22 mouse cellular contexts compared by ENCODE assay signal in genomic region chr15:3293477-3293876, GRCm38 (mm10). TPM values are rescaled to one million over a fixed set of nuclear protein-coding genes. Genes with fewer than 3 reads are reported as not detected.
DNase-seq lines count a peak whose midpoint lies in the region; ATAC-seq lines count a peak whose summit lies in the region.
"Had no signal": no experiment of that assay in that cellular context is flagged by ENCODE, and none has a peak within 500 bp of the region (broad histone marks: within the 10 kb centered on the region; RNA-seq: fewer than 3 reads in every experiment).

No protein-coding gene starts in this region.

- H3K9ac ChIP-seq in heart, embryonic 11.5 days (ENCODE audit: low read depth, low read length), result no peak overlapping the region
- H3K9ac ChIP-seq: embryonic facial prominence, embryonic 12.5 days; forebrain, embryonic 13.5 days; forebrain, embryonic 15.5 days; forebrain, postnatal 0 days had no signal

- no peak for DNase-seq in heart, postnatal 25 days (ENCODE audit: low spot score)
- no peak for DNase-seq in thymus, postnatal 4 days
- DNase-seq: adrenal gland, adult 2 months; adrenal gland, postnatal 10 days; adrenal gland, postnatal 25 days; cerebellum, adult 11 months; cerebellum, adult 18-20 months; cerebellum, adult 8-10 months; cerebellum, adult 9-11 months; cerebellum, postnatal 14 days; cerebellum, postnatal 36 days; forebrain, postnatal 0 days had no signal

- WGBS in heart, embryonic 11.5 days (ENCODE audit: insufficient replicate concordance), result 63% methylated on average over 1 of the region's 1 CpGs

- no peak overlapping the region for H3K4me3 ChIP-seq in heart, embryonic 11.5 days (ENCODE audit: low read depth, low read length)
- H3K4me3 ChIP-seq: embryonic facial prominence, embryonic 10.5 days; embryonic facial prominence, embryonic 12.5 days; forebrain, embryonic 13.5 days; forebrain, embryonic 15.5 days had no signal

- intact Hi-C loops in heart, postnatal 25 days (cut with DNase I), result loop anchor here (10.0 kb wide), 1 partner anchor 641 kb away; no protein-coding TSS in a partner anchor

- no peaks in the 10 kb centered on the region for H3K36me3 ChIP-seq in heart, embryonic 11.5 days (ENCODE audit: control insufficient read depth, insufficient read depth, low read length)
- H3K36me3 ChIP-seq: embryonic facial prominence, embryonic 10.5 days; embryonic facial prominence, embryonic 12.5 days; forebrain, embryonic 15.5 days had no signal

- H3K9me3 ChIP-seq in heart, embryonic 11.5 days (replicated peaks; ENCODE audit: control insufficient read depth, low read length), result no peaks in the 10 kb centered on the region
- H3K9me3 ChIP-seq: embryonic facial prominence, embryonic 10.5 days; embryonic facial prominence, embryonic 12.5 days; forebrain, embryonic 13.5 days; forebrain, embryonic 15.5 days had no signal

- H3K27me3 ChIP-seq in heart, embryonic 11.5 days (ENCODE audit: control insufficient read depth, insufficient read depth, low read length), result no peaks in the 10 kb centered on the region
- H3K27me3 ChIP-seq: embryonic facial prominence, embryonic 12.5 days; forebrain, embryonic 13.5 days; forebrain, embryonic 15.5 days had no signal

- H3K4me2 ChIP-seq in heart, embryonic 11.5 days, result no peak overlapping the region
- H3K4me2 ChIP-seq: embryonic facial prominence, embryonic 12.5 days; forebrain, embryonic 13.5 days; forebrain, embryonic 15.5 days had no signal

- no peak overlapping the region for H3K27ac ChIP-seq in heart, embryonic 11.5 days (ENCODE audit: low read depth, low read length)
- H3K27ac ChIP-seq: embryonic facial prominence, embryonic 10.5 days; embryonic facial prominence, embryonic 12.5 days; forebrain, embryonic 13.5 days; forebrain, embryonic 15.5 days had no signal

- ATAC-seq in granulocyte monocyte progenitor cell, adult 5-6 weeks (replicated peaks; ENCODE audit: poor library complexity, severe bottlenecking), result peak; percentile 76
- peak; percentile 43 for ATAC-seq in megakaryocyte, adult 5-6 weeks (ENCODE audit: poor library complexity, severe bottlenecking)
- ATAC-seq in heart, embryonic 11.5 days (replicated peaks; ENCODE audit: insufficient number of reproducible peaks, low FRiP score, low TSS enrichment), result no peak
- ATAC-seq: forebrain, embryonic 13.5 days; forebrain, embryonic 15.5 days; forebrain, postnatal 0 days had no signal

- H3K4me1 ChIP-seq in heart, embryonic 11.5 days (ENCODE audit: control insufficient read depth, insufficient read depth, low read length), result no peaks in the 10 kb centered on the region
- H3K4me1 ChIP-seq: embryonic facial prominence, embryonic 10.5 days; embryonic facial prominence, embryonic 12.5 days; forebrain, embryonic 13.5 days; forebrain, embryonic 15.5 days had no signal

RNA-seq across cellular contexts. Expression of gene Ccdc152, which starts 9.8 kb away (rescaled TPM):
- total RNA-seq in granulocyte monocyte progenitor cell, adult 5-6 weeks (2014; fragmentation: Nextera tagmentation), result not detected in 2 replicates
- total RNA-seq in granulocyte monocyte progenitor cell, adult 5-6 weeks (2017), result not detected in 2 replicates
- not detected in 2 replicates for total RNA-seq in megakaryocyte, adult 5-6 weeks (2015)
- total RNA-seq in megakaryocyte, adult 5-6 weeks (2017), result 0.28 and 0.33 TPM in 2 replicates
- total RNA-seq in heart, postnatal 25 days (2021), result under 1 TPM in 1 of 2 experiments, not detected in 1; 0.28 TPM
- polyA plus RNA-seq in heart, embryonic 11.5 days (2014; fragmentation: Nextera tagmentation; extraction: Ambion mirVana), result 0.18 and 0.27 TPM in 2 replicates
- total RNA-seq: adrenal gland, adult 2 months; adrenal gland, postnatal 10 days; adrenal gland, postnatal 25 days; forebrain, postnatal 0 days; MEL had no signal
- polyA plus RNA-seq: adrenal gland, adult 2 months; C2C12; embryonic facial prominence, embryonic 12.5 days; forebrain, embryonic 11.5 days; forebrain, embryonic 13.5 days; forebrain, embryonic 15.5 days had no signal

RNA-seq across cellular contexts. Expression of gene Selenop, which starts 25.1 kb away (rescaled TPM):
- 90.6 and 91.2 TPM in 2 replicates for total RNA-seq in granulocyte monocyte progenitor cell, adult 5-6 weeks (2014; fragmentation: Nextera tagmentation)
- 38.1 and 66.0 TPM in 2 replicates for total RNA-seq in granulocyte monocyte progenitor cell, adult 5-6 weeks (2017)
- 413 and 446 TPM in 2 replicates for total RNA-seq in megakaryocyte, adult 5-6 weeks (2015)
- total RNA-seq in megakaryocyte, adult 5-6 weeks (2017), result 238 and 252 TPM in 2 replicates
- 100 to 1,000 TPM; 344 to 347 TPM for total RNA-seq in heart, postnatal 25 days (2021)
- 77.8 and 83.7 TPM in 2 replicates for polyA plus RNA-seq in heart, embryonic 11.5 days (2014; fragmentation: Nextera tagmentation; extraction: Ambion mirVana)
